Mouse (Mus musculus): ENCODE data around the gene Tagln.

The Tagln gene

GRCm38 (mm10) chr9:45954294-45955106 is 18.6 kb upstream of the Tagln start:
- POLR2A ChIA-PET = interaction anchor here (0.5 to 6.5 kb wide), 50 partner anchors 8 to 605 kb away, joined by 3 to 88 read pairs (median 4); partner anchors contain the start of genes Pcsk7 (in 2 of the 4), Bud13 (in 1 of the 4), Rnf214 (in 1 of the 4) and Tagln (in 1 of the 4)
- CTCF ChIA-PET = interaction anchor here (0.9 to 2.5 kb wide), 9 partner anchors 13 to 376 kb away, joined by 3 to 11 read pairs (median 4); partner anchors contain the start of gene Bud13 (in 2 of the 4)

GRCm38 (mm10) chr9:45953511-45954293 is 17.8 kb upstream of the Tagln start:
- ChIA-PET POLR2A (interaction anchor here (0.6 to 6.5 kb wide), 45 partner anchors 8 to 604 kb away, joined by 3 to 88 read pairs (median 4); partner anchors contain the start of genes Pcsk7 (in 2 of the 4), Rnf214 (in 2 of the 4), Bud13 (in 1 of the 4) and Tagln (in 1 of the 4)), CTCF (interaction anchor here (0.9 to 2.5 kb wide), 9 partner anchors 8 to 355 kb away, joined by 3 to 11 read pairs (median 4); partner anchors contain the start of gene Bud13 (in 2 of the 4))

GRCm38 (mm10) chr9:45952890-45953289 is 17.0 kb upstream of the Tagln start:
- ChIA-PET POLR2A (interaction anchor here in 2 of 4 experiments (1.5 to 6.5 kb wide), 8 partner anchors 7 to 277 kb away, joined by 3 to 88 read pairs (median 16); partner anchors contain the start of genes Pcsk7 (in 1 of the 2), Rnf214 (in 1 of the 2) and Tagln (in 1 of the 2)), CTCF (interaction anchor here in 2 of 4 experiments (0.8 to 2.5 kb wide), 4 partner anchors 7 to 16 kb away, joined by 3 to 11 read pairs (median 6); no protein-coding TSS in a partner anchor)

- CTCF ChIA-PET = no interaction called here
- POLR2A ChIA-PET = interaction anchor here in 2 of 4 experiments (0.6 to 6.5 kb wide), 6 partner anchors 9 to 1197 kb away, joined by 3 to 88 read pairs (median 4); partner anchors contain the start of genes Pcsk7 (in 1 of the 2) and Rnf214 (in 1 of the 2)
Observed at GRCm38 (mm10) chr9:45952057-45952456, 16.2 kb upstream of the Tagln start.

- POLR2A ChIA-PET = interaction anchor here in 1 of 4 experiments (1.0 kb wide), 1 partner anchor 8 kb away, joined by 5 read pairs; the partner anchor contains the start of gene Sidt2
Observed at GRCm38 (mm10) chr9:45946872-45947183, 11.0 kb upstream of the Tagln start.

DNA sequence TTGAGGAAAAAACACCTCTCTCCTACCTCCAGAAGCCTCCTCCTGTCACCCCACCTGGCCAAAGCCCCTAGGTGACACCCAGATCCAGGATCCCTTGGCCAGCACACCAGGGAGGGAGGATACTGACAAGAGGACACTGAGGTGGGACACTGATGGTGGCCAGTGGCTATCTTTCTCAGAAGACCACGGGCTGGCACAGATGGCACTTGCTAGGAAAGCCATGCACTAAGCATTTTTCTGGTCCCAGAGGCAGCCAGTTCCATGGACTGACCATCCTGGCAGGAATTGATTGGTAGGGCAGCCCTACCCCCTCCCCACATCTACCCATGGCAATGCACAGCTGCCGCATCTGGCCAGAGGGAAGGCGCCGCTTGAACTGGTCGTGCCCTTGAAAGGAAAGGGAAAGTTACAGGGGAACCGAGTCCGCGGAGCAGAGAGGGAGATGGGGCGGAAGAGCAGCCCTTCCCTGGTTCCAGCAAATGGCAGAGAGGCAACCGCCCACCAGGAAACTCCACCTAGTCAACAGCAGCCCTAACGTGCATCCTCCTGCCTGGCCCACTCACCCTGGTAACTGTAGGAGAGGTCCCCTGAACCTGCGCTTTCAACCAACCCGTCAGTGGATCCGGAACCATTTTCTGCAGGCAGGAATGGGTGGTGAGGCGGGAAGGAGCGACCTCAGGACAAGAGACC is 10.5 kb upstream of the Tagln start:
- POLR2A ChIA-PET = interaction anchor here in 3 of 4 experiments (1.0 to 7.1 kb wide), 6 partner anchors 7 to 9 kb away, joined by 3 to 88 read pairs (median 5); partner anchors contain the start of gene Sidt2 (in 3 of the 3)
- CTCF ChIA-PET = interaction anchor here in 3 of 4 experiments (0.5 to 1.2 kb wide), 4 partner anchors 9 to 360 kb away, joined by 3 to 9 read pairs (median 4); no protein-coding TSS in a partner anchor

More at GRCm38 (mm10) chr9:45946872-45947183, 11.0 kb upstream of the Tagln start:
- CTCF ChIA-PET = no interaction called here

DNA sequence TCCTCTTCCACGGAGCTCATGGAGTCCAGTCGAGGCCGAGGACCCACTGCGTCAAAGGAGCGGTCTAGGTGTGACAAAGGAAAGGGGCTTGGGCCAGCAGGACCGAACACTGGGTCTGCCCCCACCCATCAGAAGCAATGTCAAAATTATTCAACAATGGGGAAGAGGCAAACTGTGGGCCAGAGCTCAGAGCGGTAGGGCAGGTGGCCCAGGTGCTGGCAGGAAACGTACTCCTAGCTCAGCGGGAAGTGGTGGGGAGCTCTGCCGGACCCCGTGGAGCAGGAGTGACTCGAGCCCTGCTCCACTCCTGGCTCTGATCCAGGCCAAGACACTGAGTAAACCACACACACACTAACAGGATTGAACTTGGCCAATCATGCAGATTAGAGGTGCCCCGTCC is 9.9 kb upstream of the Tagln start:
- POLR2A ChIA-PET = interaction anchor here (0.5 to 7.1 kb wide), 6 partner anchors 8 to 590 kb away, joined by 3 to 88 read pairs (median 5); partner anchors contain the start of gene Sidt2 (in 3 of the 4)
- CTCF ChIA-PET = interaction anchor here (0.5 to 1.2 kb wide), 6 partner anchors 8 to 360 kb away, joined by 3 to 9 read pairs (median 4); no protein-coding TSS in a partner anchor

DNA sequence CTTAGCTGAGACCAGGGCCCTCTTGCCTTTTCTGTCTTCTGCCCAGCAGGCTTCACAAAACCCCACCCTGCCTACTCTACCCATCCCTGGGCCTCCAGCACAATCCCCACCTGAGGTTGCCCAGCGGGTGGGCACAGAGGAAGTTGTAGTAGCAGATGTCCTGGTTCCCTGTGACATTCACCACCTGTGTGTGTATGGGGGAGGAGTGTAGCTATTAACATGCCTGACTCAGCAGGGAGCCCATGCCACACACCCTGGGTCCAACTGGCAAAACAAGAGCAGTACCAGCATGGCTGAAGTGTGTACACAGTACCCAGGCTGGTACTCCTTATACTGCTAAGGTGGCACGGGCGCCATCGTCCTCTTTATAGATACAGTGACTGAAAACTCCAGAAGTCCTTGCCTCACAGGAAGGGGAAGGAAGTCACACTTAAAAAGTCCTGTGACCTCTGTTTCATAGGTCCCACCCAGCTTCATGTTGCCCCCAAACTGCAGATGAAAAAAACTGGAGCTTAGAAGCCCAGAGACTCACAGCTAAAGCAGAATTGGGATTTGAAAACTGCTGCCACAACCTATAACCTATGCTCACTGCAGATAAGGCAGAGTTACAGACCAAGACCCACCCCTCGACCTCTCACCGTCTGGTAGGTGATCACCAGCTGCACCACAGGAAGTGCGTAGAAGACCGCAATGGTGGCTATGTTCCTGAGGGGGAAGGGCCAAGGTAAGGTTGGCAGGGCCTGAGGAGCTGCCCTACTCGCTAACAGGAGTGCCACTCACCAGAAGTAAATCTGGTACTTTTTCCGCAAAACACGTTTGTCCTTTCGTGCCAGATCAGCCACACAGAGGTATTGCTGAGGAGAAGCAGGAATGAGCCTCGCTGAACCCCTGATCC is 8.9 kb upstream of the Tagln start:
- POLR2A ChIA-PET = interaction anchor here in 3 of 4 experiments (0.6 to 7.1 kb wide), 8 partner anchors 8 to 444 kb away, joined by 3 to 88 read pairs (median 4); partner anchors contain the start of gene Sidt2 (in 2 of the 3)
- CTCF ChIA-PET = interaction anchor here in 1 of 4 experiments (0.9 to 1.2 kb wide), 3 partner anchors 8 to 34 kb away, joined by 3 to 9 read pairs (median 3); no protein-coding TSS in a partner anchor

- ChIA-PET CTCF (interaction anchor here in 2 of 4 experiments (0.6 to 1.2 kb wide), 2 partner anchors 33 to 560 kb away, joined by 3 to 5 read pairs; no protein-coding TSS in a partner anchor), POLR2A (interaction anchor here in 2 of 4 experiments (0.9 to 7.1 kb wide), 4 partner anchors 11 to 443 kb away, joined by 3 to 88 read pairs (median 20); partner anchors contain the start of gene Sidt2 (in 2 of the 2))
Observed at GRCm38 (mm10) chr9:45943628-45944505, 8.0 kb upstream of the Tagln start.

DNA sequence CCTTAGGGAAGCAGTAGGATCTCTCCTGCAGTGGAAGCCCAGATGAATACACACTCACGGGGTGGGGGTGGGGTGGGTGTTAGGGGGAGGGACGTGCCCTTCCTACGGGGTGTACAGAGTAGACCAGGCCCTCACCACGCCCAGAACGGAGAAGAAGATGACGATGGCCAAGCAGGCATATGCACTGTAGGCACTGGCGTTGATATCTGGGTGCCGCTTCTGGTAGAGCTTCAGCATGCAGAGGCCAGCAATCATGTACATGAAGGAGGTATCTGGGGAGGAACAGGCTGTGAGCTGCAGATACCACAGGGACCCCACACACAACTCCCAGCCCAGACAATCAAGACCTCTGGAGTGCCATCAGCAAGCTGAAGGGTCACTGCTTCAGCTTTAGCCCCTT is 7.1 kb upstream of the Tagln start:
- ChIA-PET POLR2A (interaction anchor here in 2 of 4 experiments (0.6 to 7.1 kb wide), 4 partner anchors 11 to 167 kb away, joined by 3 to 88 read pairs (median 20); partner anchors contain the start of gene Sidt2 (in 2 of the 2)), CTCF (interaction anchor here in 1 of 4 experiments (0.6 kb wide), 1 partner anchor 561 kb away, joined by 5 read pairs; no protein-coding TSS in a partner anchor)

DNA sequence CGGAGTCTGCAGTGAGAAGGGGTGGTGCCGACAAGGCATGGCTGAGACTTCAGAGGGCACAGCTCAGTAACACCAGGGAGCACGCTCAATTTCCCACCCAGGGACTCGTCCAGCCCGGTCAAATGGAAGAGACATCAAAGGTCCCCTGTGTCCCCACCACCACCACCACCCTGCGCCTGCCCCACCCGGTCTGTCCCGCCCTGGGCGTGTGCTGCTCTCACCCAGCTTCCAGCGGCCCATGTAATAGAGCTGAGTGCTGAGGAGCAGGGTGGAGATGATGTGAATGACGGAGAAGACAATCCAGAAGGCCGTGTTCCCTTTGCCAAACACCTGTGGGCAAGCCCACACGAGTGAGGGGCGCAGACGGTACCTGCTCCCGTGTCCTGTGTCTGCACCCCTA is 6.6 kb upstream of the Tagln start:
- ChIA-PET POLR2A (interaction anchor here in 2 of 4 experiments (0.6 to 7.1 kb wide), 5 partner anchors 12 to 166 kb away, joined by 3 to 88 read pairs (median 9); partner anchors contain the start of gene Sidt2 (in 2 of the 2)), CTCF (interaction anchor here in 2 of 4 experiments (1.0 to 1.7 kb wide), 4 partner anchors 10 to 530 kb away, joined by 3 to 5 read pairs (median 4); no protein-coding TSS in a partner anchor)

GRCm38 (mm10) chr9:45941329-45941888 is 5.6 kb upstream of the Tagln start:
- POLR2A ChIA-PET = interaction anchor here in 3 of 4 experiments (0.6 to 7.1 kb wide), 13 partner anchors 9 to 342 kb away, joined by 3 to 88 read pairs (median 4); partner anchors contain the start of genes Sidt2 (in 2 of the 3), Bud13 (in 1 of the 3) and Pcsk7 (in 1 of the 3)
- CTCF ChIA-PET = interaction anchor here in 3 of 4 experiments (0.5 to 1.7 kb wide), 23 partner anchors 9 to 895 kb away, joined by 3 to 11 read pairs (median 4); partner anchors contain the start of genes Apoa1 (in 1 of the 3) and Sidt2 (in 1 of the 3)

DNA sequence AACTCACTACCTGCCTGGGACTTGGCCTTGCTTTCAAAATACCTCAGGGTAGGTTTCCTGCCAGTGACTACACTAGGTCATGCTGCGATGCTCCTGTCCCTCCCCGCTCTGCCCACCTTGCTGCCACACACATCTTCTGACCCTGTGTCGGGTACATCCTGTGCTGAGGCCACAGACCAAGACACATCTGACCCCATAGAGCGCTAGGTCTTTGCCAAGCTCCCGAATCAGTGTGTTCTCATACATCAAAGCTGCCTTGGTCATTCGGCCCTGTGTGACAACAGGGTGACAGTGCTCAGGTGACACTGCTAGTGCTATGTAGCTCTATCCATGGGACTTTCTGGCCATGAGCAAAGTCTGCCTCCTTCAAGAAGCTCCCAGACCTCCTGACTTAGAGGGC is 3.9 kb upstream of the Tagln start:
- ChIA-PET POLR2A (interaction anchor here in 2 of 4 experiments (0.6 to 7.1 kb wide), 2 partner anchors 15 to 1226 kb away, joined by 8 to 88 read pairs; partner anchors contain the start of gene Sidt2 (in 1 of the 2)), CTCF (interaction anchor here in 2 of 4 experiments (0.6 to 0.7 kb wide), 2 partner anchors 701 to 969 kb away, joined by 3 read pairs; no protein-coding TSS in a partner anchor)

DNA sequence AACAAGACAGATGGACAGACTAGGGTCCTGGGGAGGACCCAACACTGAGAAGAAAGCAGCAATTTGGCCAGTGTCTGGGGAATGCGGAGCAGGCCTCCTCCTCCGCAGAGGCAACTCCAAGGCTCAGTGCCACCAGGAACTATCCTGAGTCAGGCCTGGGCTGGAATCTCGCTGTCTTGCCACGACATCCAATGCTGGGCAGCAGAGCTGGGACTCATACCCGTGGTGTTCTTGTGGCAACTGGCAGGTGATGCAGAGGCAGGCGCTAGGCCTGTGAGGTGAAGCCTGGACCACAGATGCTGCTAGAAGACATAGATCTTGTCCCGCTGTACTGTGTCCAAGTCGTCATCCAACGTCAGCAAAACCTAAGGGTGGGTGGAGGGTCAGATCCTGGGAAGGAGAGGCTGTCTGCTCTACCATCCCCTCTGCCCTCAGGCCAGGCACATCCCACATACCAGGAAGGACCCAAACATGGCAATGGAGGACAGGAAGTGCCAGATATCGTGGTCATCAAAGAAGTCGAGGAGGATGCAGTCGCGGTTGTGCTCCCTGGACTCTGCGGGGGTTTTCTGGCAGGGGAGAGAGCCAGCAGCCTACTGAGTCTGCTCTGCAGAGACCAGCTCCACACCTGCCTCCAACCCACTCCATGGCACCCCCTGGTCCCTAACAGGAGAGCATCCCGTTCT is 3.2 kb upstream of the Tagln start:
- CTCF ChIA-PET = interaction anchor here in 1 of 4 experiments (0.7 kb wide), 1 partner anchor 970 kb away, joined by 3 read pairs; no protein-coding TSS in a partner anchor
- POLR2A ChIA-PET = interaction anchor here in 2 of 4 experiments (0.6 to 7.1 kb wide), 3 partner anchors 15 to 1225 kb away, joined by 8 to 88 read pairs (median 20); partner anchors contain the start of gene Sidt2 (in 1 of the 2)
